Mouse (Mus musculus): ENCODE data around the gene Gfm1.

Gene Gfm1

DNA sequence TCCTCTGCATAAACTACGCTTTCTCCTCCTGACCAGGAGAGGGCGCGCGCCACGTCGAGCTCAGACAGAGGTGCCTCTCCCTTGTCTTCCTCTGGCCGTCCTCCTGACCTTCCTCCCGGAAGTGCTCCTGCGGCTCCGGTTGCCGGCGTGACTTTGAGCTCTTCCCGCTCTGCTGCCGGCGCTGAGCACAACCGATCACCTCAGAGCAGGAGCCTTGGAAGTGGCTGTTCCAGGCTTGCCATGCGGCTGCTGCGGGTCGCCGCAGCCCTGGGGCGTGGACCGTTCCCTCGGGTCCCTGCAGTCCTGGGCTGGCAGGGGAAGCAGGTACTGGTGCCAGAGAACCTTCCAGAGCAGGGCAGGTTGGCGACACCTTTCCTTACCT lies at the start of gene Gfm1:
Gene Gfm1 (plus strand): TSS at position 98 of the 382 bp plus-strand sequence.
- DNase-seq (ENCODE audit: low read depth, low spot score) = peak; percentile 94

DNA sequence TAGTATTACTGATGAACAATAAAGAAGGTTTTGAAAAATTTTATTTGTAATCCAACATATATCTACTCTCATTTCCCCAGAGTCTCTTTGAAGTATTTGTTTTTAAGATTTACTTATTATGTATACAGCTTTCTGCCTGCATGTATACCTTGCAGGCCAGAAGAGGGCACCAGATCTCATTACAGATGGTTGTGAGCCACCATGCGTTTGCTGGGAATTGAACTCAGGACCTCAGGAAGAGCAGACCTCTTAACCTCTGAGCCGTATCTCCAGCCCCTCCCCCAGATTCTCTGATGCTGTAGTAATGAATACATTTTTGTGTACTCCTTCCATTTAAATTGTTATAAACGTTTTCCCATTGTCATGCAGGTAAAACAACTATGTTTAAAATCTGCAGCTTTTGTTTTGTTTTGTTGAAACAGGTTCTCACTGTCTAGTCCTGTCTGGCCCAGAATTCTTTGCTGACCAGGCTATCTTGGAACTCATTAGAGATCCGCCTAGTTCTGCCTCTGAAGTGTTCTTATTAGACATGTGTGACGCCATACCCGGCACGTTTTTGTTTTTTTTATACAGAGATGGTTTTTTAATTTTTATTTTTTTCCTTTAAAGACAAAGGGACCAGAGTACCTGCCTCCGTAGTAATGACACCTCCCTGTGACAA lies 428 bp upstream of the Gfm1 start:
- DNase-seq (ENCODE audit: low read depth, low spot score) = peak; percentile 27

- no peak for DNase-seq (ENCODE audit: low read depth, low spot score)
Measured at GRCm38 (mm10) chr3:67434011-67434410, 4.1 kb downstream of the Gfm1 start.

- DNase-seq (ENCODE audit: low read depth, low spot score) = peak; percentile 34
Measured at GRCm38 (mm10) chr3:67447143-67447542, 17.2 kb downstream of the Gfm1 start.

- DNase-seq (ENCODE audit: low read depth, low spot score) = peak; percentile 73
Measured at GRCm38 (mm10) chr3:67449660-67450059, 19.8 kb downstream of the Gfm1 start.

GRCm38 (mm10) chr3:67450601-67451210 lies 20.8 kb downstream of the Gfm1 start:
- DNase-seq (ENCODE audit: low read depth, low spot score) = no peak

GRCm38 (mm10) chr3:67459881-67460280 lies 30.0 kb downstream of the Gfm1 start:
- no peak for DNase-seq (ENCODE audit: low read depth, low spot score)

- DNase-seq (ENCODE audit: low read depth, low spot score) = no peak
Measured at GRCm38 (mm10) chr3:67462015-67462414, 32.1 kb downstream of the Gfm1 start.

DNA sequence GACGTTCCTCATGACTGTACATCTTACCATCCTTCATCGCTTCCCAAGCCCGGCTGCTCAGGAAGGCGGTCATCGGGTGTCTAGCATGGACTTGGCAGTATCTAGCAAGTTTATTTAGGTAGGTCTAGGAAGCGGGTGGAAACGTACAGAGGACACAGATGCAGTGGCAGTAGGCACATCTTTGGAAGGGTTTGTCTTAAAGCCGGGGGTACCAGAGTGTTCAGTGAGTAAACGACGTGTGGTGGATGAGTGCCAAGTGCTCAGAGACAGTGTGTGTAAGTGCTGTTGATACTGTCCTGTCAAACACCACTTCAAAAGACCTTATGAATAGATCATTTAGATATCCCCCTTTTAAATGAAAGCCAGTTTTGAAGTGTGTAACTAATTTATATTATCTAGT lies 32.7 kb downstream of the Gfm1 start:
- no peak for DNase-seq (ENCODE audit: low read depth, low spot score)

GRCm38 (mm10) chr3:67463001-67463400 lies 33.1 kb downstream of the Gfm1 start:
- no peak for DNase-seq (ENCODE audit: low read depth, low spot score)

- DNase-seq (ENCODE audit: low read depth, low spot score) = peak; percentile 64
Measured at GRCm38 (mm10) chr3:67463450-67464372, 33.8 kb downstream of the Gfm1 start, which contains the start of gene Lxn. Gene Lxn (minus strand): TSS chr3:67463926.

- DNase-seq (ENCODE audit: low read depth, low spot score) = peak; percentile 69
Measured at GRCm38 (mm10) chr3:67466576-67466975, 36.7 kb downstream of the Gfm1 start.

- DNase-seq (ENCODE audit: low read depth, low spot score) = no peak
Measured at GRCm38 (mm10) chr3:67467281-67467680, 37.4 kb downstream of the Gfm1 start.

DNA sequence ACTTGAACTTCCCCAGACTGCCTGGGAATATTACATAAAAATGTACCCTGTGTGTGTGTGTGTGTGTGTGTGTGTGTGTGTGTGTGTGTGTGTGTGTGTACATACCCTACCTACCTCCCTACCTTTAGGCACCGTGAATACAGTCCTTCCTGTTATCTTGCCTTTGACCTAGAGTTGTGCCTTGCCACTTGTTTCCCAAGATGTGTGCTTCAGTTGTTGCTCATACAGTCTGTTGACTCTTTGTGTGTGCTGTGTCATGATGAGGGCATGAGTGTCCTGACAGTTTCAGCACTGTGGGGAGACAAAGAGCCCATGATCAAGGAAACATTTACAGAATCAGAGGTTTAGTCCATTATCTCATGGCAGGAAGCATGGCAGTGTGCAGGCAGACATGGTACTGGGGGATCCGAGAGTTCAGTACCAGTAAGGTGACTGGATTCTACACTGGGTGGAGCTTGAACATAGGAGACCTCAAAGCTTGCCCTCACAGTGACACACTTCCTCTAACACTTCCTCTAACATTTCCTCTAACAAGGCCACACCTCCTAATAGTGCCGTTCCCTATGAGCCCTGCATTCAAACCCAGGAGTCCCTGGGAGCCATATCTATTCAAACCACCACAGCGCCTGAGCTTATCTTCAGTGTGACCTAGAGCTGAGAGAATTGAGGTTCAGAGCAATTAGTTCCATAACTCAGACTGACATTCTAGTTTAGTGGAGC lies 41.7 kb downstream of the Gfm1 start:
- DNase-seq (ENCODE audit: low read depth, low spot score) = no peak

- DNase-seq (ENCODE audit: low read depth, low spot score) = no peak
Measured at GRCm38 (mm10) chr3:67473438-67473837, 43.5 kb downstream of the Gfm1 start.

GRCm38 (mm10) chr3:67479806-67480205 lies 49.9 kb downstream of the Gfm1 start:
- no peak for DNase-seq (ENCODE audit: low read depth, low spot score)

GRCm38 (mm10) chr3:67482400-67482799 lies 52.5 kb downstream of the Gfm1 start:
- DNase-seq (ENCODE audit: low read depth, low spot score) = no peak

DNA sequence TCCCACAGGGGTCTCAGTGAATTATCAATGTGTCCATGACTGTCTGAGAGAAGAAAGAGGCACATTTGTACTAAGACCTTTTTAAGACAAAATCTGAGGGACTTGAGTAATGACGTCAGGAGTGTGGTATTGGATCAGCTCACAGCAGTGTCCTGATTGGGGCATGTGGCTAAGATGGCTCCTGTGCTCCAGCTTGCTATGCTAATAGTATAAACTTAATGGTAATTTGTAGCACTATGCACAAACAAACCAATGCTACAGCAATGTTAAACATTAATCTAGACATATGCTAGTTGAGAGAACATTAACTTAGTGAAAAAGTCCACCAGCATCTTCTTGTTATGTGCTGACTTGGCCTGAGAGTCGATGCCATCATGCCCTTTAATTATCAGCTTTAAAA lies 55.3 kb downstream of the Gfm1 start:
- no peak for DNase-seq (ENCODE audit: low read depth, low spot score)

- no peak for DNase-seq (ENCODE audit: low read depth, low spot score)
Measured at GRCm38 (mm10) chr3:67490156-67490555, 60.3 kb downstream of the Gfm1 start.

- no peak for DNase-seq (ENCODE audit: low read depth, low spot score)
Measured at GRCm38 (mm10) chr3:67492086-67492869, 62.4 kb downstream of the Gfm1 start.

GRCm38 (mm10) chr3:67493132-67493531 lies 63.2 kb downstream of the Gfm1 start:
- no peak for DNase-seq (ENCODE audit: low read depth, low spot score)
